Mouse (Mus musculus) stomach, embryonic 14.5 days (tissue): ENCODE results near the gene Cdh15. TPM values are rescaled to one million over a fixed set of nuclear protein-coding genes. Genes with fewer than 3 reads are reported as not detected.

Experiments used
- ATAC-seq: fragments of 200-750 bp; cut with Nextera tagmentation; 2 replicates; pipeline ENCODE4 v1.8.0; 2017; ENCODE audit warnings: low read depth, moderate TSS enrichment; ENCODE audit not compliant: insufficient number of reproducible peaks, insufficient read depth, low FRiP score
- H3K27ac ChIP-seq: fragments of 300-500 bp; sonication (generic); 2 replicates; pipeline ENCODE4 v1.5.1; 2014; ENCODE audit warnings: mild to moderate bottlenecking, low read length, moderate library complexity, mixed read lengths
- H3K27me3 ChIP-seq: fragments of 300-500 bp; sonication (generic); 2 replicates; pipeline ENCODE4 v1.6.1; 2014; ENCODE audit warnings: low read length, control low read depth, mixed read lengths; ENCODE audit not compliant: control insufficient read depth, insufficient read depth
- H3K36me3 ChIP-seq: fragments of 300-500 bp; sonication (generic); 2 replicates; pipeline ENCODE4 v1.6.1; 2014; ENCODE audit warnings: mild to moderate bottlenecking, control low read depth, low read length, moderate library complexity, mixed read lengths; ENCODE audit not compliant: control insufficient read depth, insufficient read depth
- H3K4me1 ChIP-seq: fragments of 300-500 bp; sonication (generic); 2 replicates; pipeline ENCODE4 v1.6.1; 2014; ENCODE audit warnings: low read length, control low read depth, mixed read lengths; ENCODE audit not compliant: control insufficient read depth, insufficient read depth
- H3K4me2 ChIP-seq: fragments of 300-500 bp; sonication (generic); replicated peaks from 2 replicates; pipeline ENCODE4 v1.6.1; 2014; ENCODE audit warnings: low read depth, low read length, control low read depth
- H3K4me3 ChIP-seq: fragments of 300-500 bp; sonication (generic); 2 replicates; pipeline ENCODE4 v1.5.1; 2014; ENCODE audit warnings: low read depth, low read length, control low read depth
- H3K9ac ChIP-seq: fragments of 300-500 bp; sonication (generic); replicated peaks from 2 replicates; pipeline ENCODE4 v1.6.1; 2014; ENCODE audit warnings: low read depth, mild to moderate bottlenecking, control low read depth, low read length, moderate library complexity, mixed read lengths
- H3K9me3 ChIP-seq: fragments of 300-500 bp; sonication (generic); 2 replicates; pipeline ENCODE4 v1.6.1; 2016; ENCODE audit warnings: low read depth, low read length, control low read depth; ENCODE audit not compliant: control insufficient read depth
- WGBS: fragments of 180-500 bp; shearing (Covaris S2); extraction: QIAGEN DNeasy Blood & Tissue Kit; methylation state at CpG from one replicate; pipeline ENCODE4 v1.1.7; 2014; 5-methylcytosine and 5-hydroxymethylcytosine counted together
- polyA plus RNA-seq: library from polyadenylated mRNA; unstranded; fragments of >200 nt; fragmentation: Nextera tagmentation; extraction: Ambion mirVana; gene quantifications from 2 replicates; pipeline ENCODE4 v1.2.1, GENCODE M21; 2014

The Cdh15 gene
- polyA plus RNA-seq, 1 experiment from 2014 or later: 0.26 TPM

DNA sequence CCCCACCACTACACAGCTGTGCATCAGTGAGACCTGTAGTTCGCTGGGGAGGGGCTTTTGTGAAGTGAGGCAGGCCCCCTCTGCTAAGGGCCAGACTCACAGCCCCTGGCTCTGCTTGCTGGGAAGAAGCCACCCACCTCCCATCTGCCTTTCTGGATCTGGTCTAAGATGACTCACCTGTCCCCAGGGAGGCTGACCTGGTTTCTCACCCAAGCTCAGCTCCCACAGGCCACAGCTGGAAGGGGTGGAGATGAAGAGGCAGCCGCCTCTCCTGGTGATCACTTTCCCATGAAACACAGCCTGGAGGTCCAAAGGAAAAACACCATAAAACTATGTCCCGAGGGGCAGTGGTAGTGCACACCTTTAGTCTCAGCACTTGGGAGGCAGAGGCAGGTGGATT lies 18.4 kb upstream of the Cdh15 start:
- Histone ChIP-seq H3K27me3 (no peaks in the 10 kb centered on the region), H3K4me1 (no peaks in the 10 kb centered on the region), H3K4me3 (no peak overlapping the region), H3K9me3 (no peaks in the 10 kb centered on the region), H3K4me2 (no peak overlapping the region), H3K36me3 (no peaks in the 10 kb centered on the region), H3K27ac (no peak overlapping the region), H3K9ac (no peak overlapping the region; the same call in 1 of the 2 replicates)
- no peak for ATAC-seq
- 74% methylated on average over 3 of the region's 3 CpGs for WGBS

DNA sequence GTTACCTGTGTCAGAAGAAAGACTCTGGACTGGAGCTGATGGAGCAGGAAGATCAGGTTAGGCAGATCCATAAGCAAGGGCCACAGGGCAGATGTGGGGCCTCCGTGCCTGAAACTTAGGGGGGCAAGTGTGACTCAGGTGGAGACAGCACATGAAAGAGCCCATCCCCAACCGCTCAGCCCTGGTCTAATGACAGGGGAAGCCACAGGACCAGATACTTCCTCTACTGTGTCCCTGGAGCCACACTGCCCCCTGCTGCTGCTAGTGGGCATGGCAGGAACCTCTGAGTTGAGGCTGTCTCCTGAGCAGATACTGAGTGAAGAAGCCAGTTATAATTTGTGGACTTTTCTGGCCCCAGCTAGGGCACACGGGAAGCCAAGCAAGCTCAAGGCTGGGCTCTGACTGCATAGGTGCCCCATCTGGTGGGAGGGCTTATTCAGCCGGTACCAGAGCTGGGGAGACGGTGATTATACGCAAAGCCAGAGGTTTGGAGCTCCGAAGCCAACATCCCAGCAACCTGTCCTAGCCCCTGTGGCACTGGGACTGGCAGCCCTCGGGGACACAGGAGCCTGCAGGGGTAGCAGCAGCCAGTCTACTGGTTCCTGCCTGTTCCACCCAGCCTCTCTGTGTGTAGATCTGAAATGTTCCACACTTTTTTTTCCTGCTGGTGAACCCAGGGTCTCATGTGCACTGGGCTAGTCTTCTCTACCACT lies 17.3 kb upstream of the Cdh15 start:
- Histone ChIP-seq H3K36me3 (no peaks in the 10 kb centered on the region), H3K9ac (no peak overlapping the region), H3K27me3 (no peaks in the 10 kb centered on the region), H3K4me3 (no peak overlapping the region), H3K9me3 (no peaks in the 10 kb centered on the region), H3K27ac (no peak overlapping the region), H3K4me2 (no peak overlapping the region), H3K4me1 (no peaks in the 10 kb centered on the region)
- 42% methylated on average over 8 of the region's 8 CpGs for WGBS
- peak; percentile 59; the same call in 1 of the 2 replicates for ATAC-seq

GRCm38 (mm10) chr8:122834416-122834815 lies 13.3 kb upstream of the Cdh15 start:
- H3K27ac ChIP-seq: no peak overlapping the region
- H3K36me3 ChIP-seq: no peaks in the 10 kb centered on the region
- no peak overlapping the region for H3K9ac ChIP-seq
- H3K4me1 ChIP-seq: no peaks in the 10 kb centered on the region
- no peak for ATAC-seq
- no peak overlapping the region for H3K4me2 ChIP-seq
- no peaks in the 10 kb centered on the region for H3K9me3 ChIP-seq
- WGBS: 86% methylated on average over 8 of the region's 8 CpGs
- H3K4me3 ChIP-seq: no peak overlapping the region
- H3K27me3 ChIP-seq: no peaks in the 10 kb centered on the region

DNA sequence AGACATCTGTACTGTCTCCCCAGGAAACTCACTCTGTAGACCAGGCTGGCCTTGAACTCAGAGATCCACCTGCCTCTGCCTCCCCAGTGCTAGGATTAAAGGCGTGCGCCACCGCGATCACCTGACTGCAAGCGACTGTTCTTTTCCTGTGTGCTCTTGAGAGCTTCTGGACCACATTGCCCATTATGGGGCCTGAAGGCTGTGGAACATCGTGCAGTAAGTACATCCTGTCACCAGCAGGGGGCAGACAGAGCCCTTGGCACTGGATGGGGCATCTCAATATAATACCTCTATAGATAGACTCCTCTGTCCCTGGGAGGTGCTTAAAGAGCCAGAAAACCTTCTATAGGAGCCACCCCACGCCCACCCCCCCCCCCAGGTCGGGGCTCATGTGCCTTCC lies 12.8 kb upstream of the Cdh15 start:
- no peak overlapping the region for H3K4me3 ChIP-seq
- no peak overlapping the region for H3K27ac ChIP-seq
- H3K27me3 ChIP-seq: no peaks in the 10 kb centered on the region
- no peaks in the 10 kb centered on the region for H3K36me3 ChIP-seq
- 33% methylated on average over 8 of the region's 8 CpGs for WGBS
- H3K4me1 ChIP-seq: no peaks in the 10 kb centered on the region
- no peak overlapping the region for H3K4me2 ChIP-seq
- H3K9ac ChIP-seq: no peak overlapping the region
- no peaks in the 10 kb centered on the region for H3K9me3 ChIP-seq
- peak; percentile 44; the same call in 1 of the 2 replicates for ATAC-seq

DNA sequence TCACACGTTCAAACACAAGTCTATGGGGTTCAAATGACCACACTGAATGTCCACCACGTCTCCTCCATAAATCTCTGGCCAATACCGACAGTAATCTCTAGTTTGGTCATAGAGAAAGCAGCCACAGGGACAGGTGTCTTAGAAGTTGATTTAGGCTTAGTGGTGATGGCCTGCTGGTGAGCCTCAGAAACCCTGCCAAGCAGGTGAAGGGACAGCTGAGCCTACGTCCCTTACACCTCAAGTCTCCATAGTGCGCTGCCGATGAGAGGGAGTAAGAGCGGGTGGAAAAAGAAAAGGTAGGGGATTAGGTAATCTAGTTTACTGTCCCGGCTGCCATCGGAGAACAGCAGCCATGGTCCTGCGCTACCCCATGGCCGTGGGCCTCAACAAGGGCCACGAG lies 11.6 kb upstream of the Cdh15 start:
- 76% methylated on average over 12 of the region's 12 CpGs for WGBS
- no peak overlapping the region for H3K4me2 ChIP-seq
- H3K9ac ChIP-seq: no peak overlapping the region
- H3K36me3 ChIP-seq: no peaks in the 10 kb centered on the region
- H3K27ac ChIP-seq: no peak overlapping the region
- no peaks in the 10 kb centered on the region for H3K4me1 ChIP-seq
- H3K27me3 ChIP-seq: no peaks in the 10 kb centered on the region
- H3K9me3 ChIP-seq: no peaks in the 10 kb centered on the region
- no peak overlapping the region for H3K4me3 ChIP-seq
- no peak for ATAC-seq

DNA sequence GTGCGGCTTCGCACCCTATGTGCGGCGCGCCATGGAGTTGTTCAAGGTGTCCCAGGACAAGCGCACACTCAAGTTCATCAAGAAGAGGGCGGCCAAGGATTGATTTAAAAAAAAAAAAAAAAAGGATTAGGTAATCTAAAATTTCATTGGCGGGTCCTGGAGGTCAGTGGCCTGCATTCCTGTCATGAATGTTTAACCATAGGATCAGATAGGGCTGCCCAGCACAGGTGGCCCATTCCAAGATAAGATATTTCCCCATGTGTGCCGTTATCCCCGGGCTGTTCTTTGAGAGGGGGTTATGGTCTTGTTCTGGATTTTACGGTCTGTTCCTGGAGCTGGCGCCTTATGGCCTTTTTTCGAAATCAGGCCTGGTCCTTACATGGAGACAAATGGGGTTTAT lies 11.1 kb upstream of the Cdh15 start:
- no peak; the same call in 1 of the 2 replicates for ATAC-seq
- Histone ChIP-seq H3K4me3 (no peak overlapping the region), H3K27ac (no peak overlapping the region), H3K9me3 (no peaks in the 10 kb centered on the region), H3K4me1 (no peaks in the 10 kb centered on the region), H3K27me3 (no peaks in the 10 kb centered on the region), H3K36me3 (no peaks in the 10 kb centered on the region), H3K4me2 (no peak overlapping the region), H3K9ac (no peak overlapping the region)
- 81% methylated on average over 13 of the region's 13 CpGs for WGBS

DNA sequence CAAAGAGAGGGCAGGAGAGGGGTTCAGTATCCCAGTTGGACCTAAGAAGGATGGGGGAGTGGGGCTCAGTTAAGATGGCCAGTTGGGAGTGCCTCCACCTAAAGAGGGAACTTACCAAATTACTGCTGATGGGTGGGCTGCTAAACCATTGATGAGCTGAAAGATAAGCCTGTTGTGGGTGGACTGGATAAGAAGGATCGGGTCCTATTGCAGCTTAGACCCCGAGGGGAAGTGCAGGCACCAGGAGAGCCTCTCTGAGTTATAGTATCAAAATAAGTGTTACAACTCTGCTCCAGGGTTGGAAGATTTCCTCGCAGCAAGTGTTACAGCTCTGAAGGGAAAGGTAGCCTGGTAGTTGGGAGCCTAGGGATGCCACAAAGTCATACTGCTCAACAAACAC lies 3.6 kb upstream of the Cdh15 start:
- no peak overlapping the region for H3K4me3 ChIP-seq
- no peaks in the 10 kb centered on the region for H3K27me3 ChIP-seq

DNA sequence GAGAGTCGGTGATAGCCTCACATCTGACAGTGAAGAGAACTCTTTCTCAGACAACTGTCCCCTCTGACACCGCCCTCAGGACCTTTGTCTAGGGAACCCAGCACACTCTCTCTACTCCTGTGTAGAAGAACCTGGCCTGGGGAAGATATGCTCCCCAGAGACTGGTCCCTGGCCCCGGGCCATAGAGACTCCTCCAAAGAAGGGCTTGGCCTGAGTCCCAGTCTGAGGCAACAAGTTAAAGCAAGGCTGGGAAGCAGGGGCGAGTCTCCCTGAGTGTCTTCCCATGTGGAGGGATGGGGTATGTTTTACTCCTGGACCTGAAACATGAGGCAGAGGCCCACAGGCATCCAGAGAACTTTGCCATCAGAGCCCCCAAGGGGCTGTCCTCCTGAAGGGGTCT lies 2.1 kb upstream of the Cdh15 start:
- WGBS: 72% methylated on average over 4 of the region's 4 CpGs
- peaks cover 5% of the 10 kb centered on the region; the same call in 1 of the 2 replicates for H3K4me1 ChIP-seq
- H3K9ac ChIP-seq: no peak overlapping the region
- no peak overlapping the region for H3K4me2 ChIP-seq
- no peaks in the 10 kb centered on the region for H3K36me3 ChIP-seq
- H3K27me3 ChIP-seq: no peaks in the 10 kb centered on the region
- no peak overlapping the region for H3K27ac ChIP-seq
- H3K4me3 ChIP-seq: no peak overlapping the region
- no peak; the same call in 1 of the 2 replicates for ATAC-seq
- no peaks in the 10 kb centered on the region for H3K9me3 ChIP-seq

More for the DNA sequence above, 3.6 kb upstream of the Cdh15 start:
- Histone ChIP-seq H3K4me2 (no peak overlapping the region), H3K27ac (no peak overlapping the region), H3K4me1 (peaks cover 5% of the 10 kb centered on the region; the same call in 1 of the 2 replicates), H3K36me3 (no peaks in the 10 kb centered on the region), H3K9ac (no peak overlapping the region), H3K9me3 (no peaks in the 10 kb centered on the region)
- WGBS: 74% methylated on average over 3 of the region's 3 CpGs
- no peak for ATAC-seq
